Mouse (Mus musculus): ENCODE measurements around the gene Wdr34. TPM values are rescaled to one million over a fixed set of nuclear protein-coding genes. Genes with fewer than 3 reads are reported as not detected.

Wdr34 gene
- polyA plus RNA-seq, 1 experiment from 2014 or later, result 18.7 TPM

GRCm38 (mm10) chr2:30078760-30079159, 30.1 kb upstream of the Wdr34 start:
- WGBS, result 65% methylated on average over 4 of the region's 4 CpGs
- no peaks in the 10 kb centered on the region for H3K27me3 ChIP-seq
- 0 out of 2 replicates have a peak, but pooled peaks cover 3% of the 10 kb centered on the region for H3K36me3 ChIP-seq
- no peak for ATAC-seq (replicated peaks; ENCODE audit: insufficient number of reproducible peaks, insufficient read depth, low FRiP score, low read depth)
- H3K4me2 ChIP-seq, result peak overlapping the region; percentile 97; the same call in 1 of the 2 replicates
- H3K4me1 ChIP-seq (replicated peaks), result peaks cover 12% of the 10 kb centered on the region
- H3K4me3 ChIP-seq, result peak overlapping the region; percentile 66
- peak overlapping the region; percentile 87 for H3K27ac ChIP-seq
- H3K9me3 ChIP-seq (replicated peaks), result no peaks in the 10 kb centered on the region
- H3K9ac ChIP-seq, result peak overlapping the region; percentile 69

- WGBS, result 15% methylated on average over 10 of the region's 10 CpGs
- Histone ChIP-seq H3K4me3 (peak overlapping the region; percentile 66), H3K27ac (peak overlapping the region; percentile 87), H3K36me3 (0 out of 2 replicates have a peak, but pooled peaks cover 8% of the 10 kb centered on the region), H3K27me3 (no peaks in the 10 kb centered on the region), H3K4me1 (replicated peaks) (peaks cover 12% of the 10 kb centered on the region), H3K9me3 (replicated peaks) (no peaks in the 10 kb centered on the region), H3K4me2 (peak overlapping the region; percentile 97), H3K9ac (peak overlapping the region; percentile 69)
- peak; percentile 61 for ATAC-seq (replicated peaks; ENCODE audit: insufficient number of reproducible peaks, insufficient read depth, low FRiP score, low read depth)
These were observed 29.6 kb upstream of the Wdr34 start for GRCm38 (mm10) chr2:30078349-30078712.

GRCm38 (mm10) chr2:30077502-30078348, 29.0 kb upstream of the Wdr34 start, which contains the start of gene Pkn3:
Gene Pkn3, plus strand, starts transcription at chr2:30077684.
- WGBS, result 1% methylated on average over 53 of the region's 53 CpGs
- H3K36me3 ChIP-seq, result 0 out of 2 replicates have a peak, but pooled peaks cover 12% of the 10 kb centered on the region

GRCm38 (mm10) chr2:30076959-30077358, 28.3 kb upstream of the Wdr34 start:
- Histone ChIP-seq H3K27ac (peak overlapping the region; percentile 20; the same call in 1 of the 2 replicates), H3K4me2 (peak overlapping the region; percentile 97), H3K4me1 (replicated peaks) (peaks cover 12% of the 10 kb centered on the region), H3K36me3 (0 out of 2 replicates have a peak, but pooled peaks cover 17% of the 10 kb centered on the region), H3K4me3 (peak overlapping the region; percentile 66), H3K9ac (peak overlapping the region; percentile 69; the same call in 1 of the 2 replicates), H3K9me3 (replicated peaks) (no peaks in the 10 kb centered on the region), H3K27me3 (no peaks in the 10 kb centered on the region)
- WGBS, result 65% methylated on average over 6 of the region's 6 CpGs
- ATAC-seq (replicated peaks; ENCODE audit: insufficient number of reproducible peaks, insufficient read depth, low FRiP score, low read depth), result no peak

More at GRCm38 (mm10) chr2:30077502-30078348, 29.0 kb upstream of the Wdr34 start, which contains the start of gene Pkn3:
- Histone ChIP-seq H3K4me2 (peak within 1 kb of the TSS; percentile 97), H3K4me3 (peak within 1 kb of the TSS; percentile 66), H3K9ac (peak within 1 kb of the TSS; percentile 69), H3K27me3 (no peaks in the 10 kb centered on the region), H3K9me3 (replicated peaks) (no peaks in the 10 kb centered on the region), H3K27ac (peak within 1 kb of the TSS; percentile 87), H3K4me1 (replicated peaks) (peaks cover 12% of the 10 kb centered on the region)
- peak; percentile 82 for ATAC-seq (replicated peaks; ENCODE audit: insufficient number of reproducible peaks, insufficient read depth, low FRiP score, low read depth)

GRCm38 (mm10) chr2:30076439-30076838, 27.8 kb upstream of the Wdr34 start:
- Histone ChIP-seq H3K27ac (no peak overlapping the region), H3K4me3 (no peak overlapping the region), H3K4me1 (replicated peaks) (peaks cover 12% of the 10 kb centered on the region), H3K9ac (no peak overlapping the region), H3K36me3 (0 out of 2 replicates have a peak, but pooled peaks cover 20% of the 10 kb centered on the region), H3K9me3 (replicated peaks) (no peaks in the 10 kb centered on the region), H3K4me2 (no peak overlapping the region), H3K27me3 (no peaks in the 10 kb centered on the region)
- 89% methylated on average over 9 of the region's 9 CpGs for WGBS
- no peak for ATAC-seq (replicated peaks; ENCODE audit: insufficient number of reproducible peaks, insufficient read depth, low FRiP score, low read depth)

- 66% methylated on average over 3 of the region's 3 CpGs for WGBS
- no peaks in the 10 kb centered on the region for H3K9me3 ChIP-seq (replicated peaks)
- ATAC-seq (replicated peaks; ENCODE audit: insufficient number of reproducible peaks, insufficient read depth, low FRiP score, low read depth), result no peak
- no peak overlapping the region for H3K9ac ChIP-seq
- H3K27me3 ChIP-seq, result no peaks in the 10 kb centered on the region
- H3K4me3 ChIP-seq, result no peak overlapping the region
- H3K4me2 ChIP-seq, result no peak overlapping the region
- H3K27ac ChIP-seq, result no peak overlapping the region
- peaks cover 12% of the 10 kb centered on the region for H3K4me1 ChIP-seq (replicated peaks)
- peaks cover 21% of the 10 kb centered on the region for H3K36me3 ChIP-seq
These were observed 26.9 kb upstream of the Wdr34 start for GRCm38 (mm10) chr2:30075625-30076024.

- H3K4me1 ChIP-seq (replicated peaks), result peaks cover 12% of the 10 kb centered on the region
- no peaks in the 10 kb centered on the region for H3K27me3 ChIP-seq
- ATAC-seq (replicated peaks; ENCODE audit: insufficient number of reproducible peaks, insufficient read depth, low FRiP score, low read depth), result no peak
- H3K4me2 ChIP-seq, result no peak overlapping the region
- H3K36me3 ChIP-seq, result peaks cover 44% of the 10 kb centered on the region
- WGBS, result 75% methylated on average over 3 of the region's 3 CpGs
- H3K27ac ChIP-seq, result no peak overlapping the region
- H3K9ac ChIP-seq, result no peak overlapping the region; the same call in 1 of the 2 replicates
- H3K9me3 ChIP-seq (replicated peaks), result no peaks in the 10 kb centered on the region
- H3K4me3 ChIP-seq, result no peak overlapping the region
These were observed 24.6 kb upstream of the Wdr34 start for GRCm38 (mm10) chr2:30073285-30073684.

GRCm38 (mm10) chr2:30072875-30073274, 24.2 kb upstream of the Wdr34 start:
- 72% methylated on average over 7 of the region's 7 CpGs for WGBS
- ATAC-seq (replicated peaks; ENCODE audit: insufficient number of reproducible peaks, insufficient read depth, low FRiP score, low read depth), result no peak

GRCm38 (mm10) chr2:30067962-30068361, 19.3 kb upstream of the Wdr34 start:
- Histone ChIP-seq H3K9ac (peak overlapping the region; percentile 95), H3K27me3 (no peaks in the 10 kb centered on the region), H3K4me3 (peak overlapping the region; percentile 100), H3K36me3 (peaks cover 39% of the 10 kb centered on the region), H3K9me3 (replicated peaks) (no peaks in the 10 kb centered on the region), H3K27ac (no peak overlapping the region), H3K4me1 (replicated peaks) (peaks cover 36% of the 10 kb centered on the region), H3K4me2 (peak overlapping the region; percentile 71)
- 30% methylated on average over 7 of the region's 7 CpGs for WGBS
- no peak for ATAC-seq (replicated peaks; ENCODE audit: insufficient number of reproducible peaks, insufficient read depth, low FRiP score, low read depth)

More at GRCm38 (mm10) chr2:30072875-30073274, 24.2 kb upstream of the Wdr34 start:
- peaks cover 48% of the 10 kb centered on the region for H3K36me3 ChIP-seq
- no peak overlapping the region for H3K4me2 ChIP-seq
- no peak overlapping the region for H3K27ac ChIP-seq
- H3K4me1 ChIP-seq (replicated peaks), result peaks cover 13% of the 10 kb centered on the region
- H3K27me3 ChIP-seq, result no peaks in the 10 kb centered on the region
- H3K4me3 ChIP-seq, result no peak overlapping the region
- no peak overlapping the region for H3K9ac ChIP-seq
- H3K9me3 ChIP-seq (replicated peaks), result no peaks in the 10 kb centered on the region

GRCm38 (mm10) chr2:30067031-30067888, 18.6 kb upstream of the Wdr34 start:
- Histone ChIP-seq H3K9me3 (replicated peaks) (no peaks in the 10 kb centered on the region), H3K27ac (peak overlapping the region; percentile 99), H3K27me3 (no peaks in the 10 kb centered on the region), H3K36me3 (peaks cover 33% of the 10 kb centered on the region), H3K4me2 (peak overlapping the region; percentile 71), H3K9ac (peak overlapping the region; percentile 95), H3K4me3 (peak overlapping the region; percentile 100), H3K4me1 (replicated peaks) (peaks cover 38% of the 10 kb centered on the region)
- peak; percentile 19 for ATAC-seq (replicated peaks; ENCODE audit: insufficient number of reproducible peaks, insufficient read depth, low FRiP score, low read depth)
- under 1% methylated on average over 52 of the region's 69 CpGs for WGBS
